Mouse (Mus musculus) liver, adult 2 months (tissue): ENCODE measurements around the gene Unc13a. TPM values are rescaled to one million over a fixed set of nuclear protein-coding genes. Genes with fewer than 3 reads are reported as not detected.
"Not testable (repeated sequence)": the region's sequence is repeated elsewhere in the genome, so short reads cannot be mapped to it uniquely, and the experiment has no call there.

ENCODE experiments used
- DNase-seq: peaks from one replicate; pipeline ENCODE4 v3.0.0-alpha.2; 2011; ENCODE audit warnings: low read depth, low spot score; ENCODE audit errors: extremely low read depth
- H3K27ac ChIP-seq: fragments of 200-500 bp; replicated peaks from 2 replicates; pipeline ENCODE4 v1.5.1; 2012; ENCODE audit warnings: low read depth, mild to moderate bottlenecking, control low read depth, inconsistent platforms, low read length; ENCODE audit not compliant: insufficient read depth
- H3K27me3 ChIP-seq: fragments of 200-500 bp; 2 replicates; pipeline ENCODE4 v1.6.1; 2012; ENCODE audit warnings: mild to moderate bottlenecking, moderate library complexity, low read length, inconsistent platforms; ENCODE audit not compliant: control insufficient read depth, insufficient read depth
- H3K36me3 ChIP-seq: fragments of 200-500 bp; 2 replicates; pipeline ENCODE4 v1.6.1; 2012; ENCODE audit warnings: low read length, inconsistent platforms; ENCODE audit not compliant: control insufficient read depth, insufficient read depth
- H3K4me1 ChIP-seq: fragments of 200-500 bp; 2 replicates; pipeline ENCODE4 v1.6.1; 2011; ENCODE audit warnings: low read length; ENCODE audit not compliant: control insufficient read depth, insufficient read depth
- H3K4me3 ChIP-seq: fragments of 200-500 bp; 2 replicates; pipeline ENCODE4 v1.5.1; 2011; ENCODE audit warnings: low read depth, mild to moderate bottlenecking, control low read depth, low read length, moderate library complexity; ENCODE audit not compliant: insufficient read depth
- H3K79me2 ChIP-seq: fragments of 200-500 bp; 2 replicates; pipeline ENCODE4 v1.6.1; 2012; ENCODE audit warnings: inconsistent platforms, mild to moderate bottlenecking, low read length, moderate library complexity; ENCODE audit not compliant: control insufficient read depth, insufficient read depth
- H3K9ac ChIP-seq: fragments of 200-500 bp; 2 replicates; pipeline ENCODE4 v1.6.1; 2012; ENCODE audit warnings: low read depth, mild to moderate bottlenecking, control low read depth, inconsistent platforms, low read length
- CTCF ChIP-seq: fragments of 200-500 bp; IDR thresholded peaks from 2 replicates; pipeline ENCODE4 v1.5.1; 2011; ENCODE audit warnings: low read depth, low read length, control low read depth
- POLR2A ChIP-seq: fragments of 200-500 bp; IDR thresholded peaks from 2 replicates; pipeline ENCODE4 v1.6.1; 2011; ENCODE audit warnings: low read length, control low read depth; ENCODE audit not compliant: insufficient read depth; ENCODE audit errors: extremely low read depth
- WGBS: fragments of 180-500 bp; shearing (Covaris S2); methylation state at CpG from one replicate; pipeline ENCODE4 v1.1.7; 2018; 5-methylcytosine and 5-hydroxymethylcytosine counted together
- polyA plus RNA-seq: library from polyadenylated mRNA; depleted of rRNA; stranded (reverse); fragments of >200 nt; gene quantifications from 2 replicates; pipeline ENCODE4 v1.2.3, GENCODE M21; 2012
- total RNA-seq: library from RNA; depleted of rRNA; stranded (reverse); fragments of >200 nt; gene quantifications from 2 replicates; pipeline ENCODE4 v1.2.3, GENCODE M21; 2014

The Unc13a gene
- total and polyA plus RNA-seq, 2 experiments: 0.09 to 0.15 TPM

GRCm38 (mm10) chr8:71715531-71715930, 44.0 kb upstream of the Unc13a start:
- H3K36me3 ChIP-seq: no peaks in the 10 kb centered on the region
- no peaks in the 10 kb centered on the region for H3K4me1 ChIP-seq
- 42% methylated on average over 8 of the region's 8 CpGs for WGBS
- TF ChIP-seq CTCF (no peak), POLR2A (no peak)
- H3K79me2 ChIP-seq: no peaks in the 10 kb centered on the region
- H3K27me3 ChIP-seq: no peaks in the 10 kb centered on the region
- H3K9ac ChIP-seq: no peak overlapping the region
- H3K27ac ChIP-seq: no peak overlapping the region
- no peak overlapping the region for H3K4me3 ChIP-seq
- DNase-seq: no peak

DNA sequence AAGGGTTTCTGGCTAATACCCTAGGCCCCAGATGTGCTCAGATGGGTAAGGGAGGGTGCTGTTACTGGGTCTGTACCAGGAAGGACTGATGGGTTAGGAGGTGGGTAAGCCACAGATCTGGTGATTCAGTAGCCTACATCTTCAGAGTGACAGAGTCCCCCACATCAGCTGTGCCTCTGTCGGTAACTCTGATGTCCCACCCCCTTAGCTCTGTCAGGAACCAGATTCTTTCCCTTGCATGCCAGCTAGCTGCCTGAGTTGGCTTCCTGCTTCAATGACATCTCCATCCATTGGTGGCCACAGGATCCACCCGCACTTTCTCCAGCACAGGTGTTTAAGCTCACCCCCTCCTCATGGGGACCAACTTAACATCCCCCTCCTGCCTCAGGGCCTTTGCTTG, 40.0 kb upstream of the Unc13a start:
- H3K9ac ChIP-seq: no peak overlapping the region
- H3K4me1 ChIP-seq: no peaks in the 10 kb centered on the region
- DNase-seq: no peak
- no peak for TF ChIP-seq POLR2A
- TF ChIP-seq CTCF: no peak
- 82% methylated on average over 2 of the region's 2 CpGs for whole genome bisulfite sequencing
- no peak overlapping the region for H3K27ac ChIP-seq
- no peak overlapping the region for H3K4me3 ChIP-seq
- H3K79me2 ChIP-seq: no peaks in the 10 kb centered on the region
- no peaks in the 10 kb centered on the region for H3K27me3 ChIP-seq
- no peaks in the 10 kb centered on the region for H3K36me3 ChIP-seq

GRCm38 (mm10) chr8:71709800-71710446, 38.4 kb upstream of the Unc13a start:
- DNase-seq: peak; percentile 35
- H3K9ac ChIP-seq: no peak overlapping the region
- H3K27me3 ChIP-seq: no peaks in the 10 kb centered on the region
- no peak overlapping the region for H3K4me3 ChIP-seq
- TF ChIP-seq CTCF: peak; percentile 84
- no peak for TF ChIP-seq POLR2A
- 27% methylated on average over 25 of the region's 25 CpGs for WGBS
- no peak overlapping the region for H3K27ac ChIP-seq
- no peaks in the 10 kb centered on the region for H3K4me1 ChIP-seq
- no peaks in the 10 kb centered on the region for H3K79me2 ChIP-seq
- no peaks in the 10 kb centered on the region for H3K36me3 ChIP-seq

DNA sequence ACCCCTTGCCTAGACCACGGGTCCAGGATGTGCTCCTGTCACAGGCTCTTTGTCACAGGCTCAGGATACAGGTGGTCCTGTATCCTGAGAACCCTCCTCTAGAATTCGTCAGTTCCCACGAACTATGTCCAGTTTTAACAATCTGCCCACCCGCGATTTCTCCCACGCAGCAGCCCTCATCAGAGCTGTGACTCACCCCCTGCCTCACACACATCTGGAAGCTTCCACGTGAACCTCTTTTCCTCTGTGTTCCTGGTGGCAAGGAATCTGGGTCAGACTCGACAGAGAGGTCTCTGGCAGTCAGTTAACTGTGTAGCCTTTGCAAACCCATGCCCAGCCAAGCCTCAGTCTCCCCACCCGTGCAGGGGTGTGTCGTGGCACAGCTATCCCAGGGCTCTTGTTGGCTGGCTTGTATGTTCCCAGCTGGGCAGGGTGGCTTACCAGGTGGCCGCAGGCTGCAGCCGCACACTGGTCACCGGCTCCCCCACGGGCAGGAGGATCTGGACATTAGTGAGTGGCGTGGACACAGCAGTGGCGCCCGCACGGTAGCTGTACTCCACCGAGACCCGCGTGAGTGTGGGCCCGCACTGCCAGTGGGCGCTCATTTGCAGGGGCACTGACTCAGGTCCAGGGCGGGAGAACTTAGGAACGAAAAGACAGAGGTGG, 37.7 kb upstream of the Unc13a start:
- Histone ChIP-seq H3K9ac (no peak overlapping the region), H3K4me3 (no peak overlapping the region), H3K79me2 (no peaks in the 10 kb centered on the region), H3K4me1 (no peaks in the 10 kb centered on the region), H3K27me3 (no peaks in the 10 kb centered on the region), H3K36me3 (no peaks in the 10 kb centered on the region), H3K27ac (no peak overlapping the region)
- no peak for DNase-seq
- TF ChIP-seq CTCF: no peak
- WGBS: 42% methylated on average over 25 of the region's 25 CpGs

GRCm38 (mm10) chr8:71707874-71708273, 36.3 kb upstream of the Unc13a start:
- no peaks in the 10 kb centered on the region for H3K36me3 ChIP-seq
- H3K79me2 ChIP-seq: no peaks in the 10 kb centered on the region
- no peaks in the 10 kb centered on the region for H3K27me3 ChIP-seq
- H3K4me1 ChIP-seq: no peaks in the 10 kb centered on the region
- H3K9ac ChIP-seq: no peak overlapping the region
- H3K4me3 ChIP-seq: no peak overlapping the region
- DNase-seq: peak; percentile 36
- no peak overlapping the region for H3K27ac ChIP-seq
- 39% methylated on average over 8 of the region's 8 CpGs for WGBS
- TF ChIP-seq CTCF (peak; percentile 81), POLR2A (no peak)

DNA sequence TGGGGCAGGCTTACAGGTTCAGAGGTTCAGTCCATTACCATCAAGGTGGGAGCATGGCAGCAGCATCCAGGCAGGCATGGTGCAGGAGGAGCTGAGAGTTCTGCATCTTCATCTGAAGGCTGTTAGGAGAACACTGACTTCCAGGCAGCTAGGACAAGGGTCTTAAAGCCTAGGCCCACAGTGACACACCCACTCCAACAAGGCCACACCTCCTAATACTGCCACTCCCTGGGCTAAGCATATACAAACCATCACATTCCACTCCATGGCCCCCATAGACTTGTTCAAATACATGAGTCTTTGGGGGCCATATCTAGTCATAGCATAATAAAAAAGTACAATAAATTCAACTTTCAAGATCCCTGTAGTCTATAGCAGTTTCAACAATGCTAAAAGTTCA, 31.8 kb upstream of the Unc13a start:
- not testable (repeated sequence) for H3K27ac ChIP-seq, H3K9ac ChIP-seq, DNase-seq, H3K79me2 ChIP-seq, H3K36me3 ChIP-seq, H3K27me3 ChIP-seq, H3K4me3 ChIP-seq, H3K4me1 ChIP-seq
